Mouse (Mus musculus): ENCODE results near the gene Ptcd2.

Ptcd2 gene

GRCm38 (mm10) chr13:99305186-99305585, 39.3 kb downstream of the Ptcd2 start:
- no peak for DNase-seq (ENCODE audit: extremely low spot score, low spot score)

GRCm38 (mm10) chr13:99304365-99304764, 40.1 kb downstream of the Ptcd2 start:
- no peak for DNase-seq (ENCODE audit: extremely low spot score, low spot score)

GRCm38 (mm10) chr13:99303846-99304245, 40.7 kb downstream of the Ptcd2 start:
- no peak for DNase-seq (ENCODE audit: extremely low spot score, low spot score)

GRCm38 (mm10) chr13:99299921-99300320, 44.6 kb downstream of the Ptcd2 start:
- no peak for DNase-seq (ENCODE audit: extremely low spot score, low spot score)

- DNase-seq (ENCODE audit: extremely low spot score, low spot score) = no peak
These were observed 50.3 kb downstream of the Ptcd2 start for GRCm38 (mm10) chr13:99294176-99294575.

GRCm38 (mm10) chr13:99290766-99291165, 53.7 kb downstream of the Ptcd2 start:
- DNase-seq (ENCODE audit: extremely low spot score, low spot score) = no peak

GRCm38 (mm10) chr13:99287786-99288185, 56.7 kb downstream of the Ptcd2 start:
- no peak for DNase-seq (ENCODE audit: extremely low spot score, low spot score)

- DNase-seq (ENCODE audit: extremely low spot score, low spot score) = no peak
These were observed 57.3 kb downstream of the Ptcd2 start for GRCm38 (mm10) chr13:99287207-99287606.

- no peak for DNase-seq (ENCODE audit: extremely low spot score, low spot score)
These were observed 59.3 kb downstream of the Ptcd2 start for GRCm38 (mm10) chr13:99285241-99285640.

GRCm38 (mm10) chr13:99284400-99285160, 59.9 kb downstream of the Ptcd2 start:
- DNase-seq (ENCODE audit: extremely low spot score, low spot score) = no peak

GRCm38 (mm10) chr13:99283916-99284315, 60.6 kb downstream of the Ptcd2 start:
- no peak for DNase-seq (ENCODE audit: extremely low spot score, low spot score)

GRCm38 (mm10) chr13:99282961-99283360, 61.5 kb downstream of the Ptcd2 start:
- no peak for DNase-seq (ENCODE audit: extremely low spot score, low spot score)

- no peak for DNase-seq (ENCODE audit: extremely low spot score, low spot score)
These were observed 65.2 kb downstream of the Ptcd2 start for GRCm38 (mm10) chr13:99279351-99279750.

- no peak for DNase-seq (ENCODE audit: extremely low spot score, low spot score)
These were observed 66.0 kb downstream of the Ptcd2 start for GRCm38 (mm10) chr13:99278511-99278910.

- DNase-seq (ENCODE audit: extremely low spot score, low spot score) = no peak
These were observed 67.0 kb downstream of the Ptcd2 start for GRCm38 (mm10) chr13:99277521-99277920.

- DNase-seq (ENCODE audit: extremely low spot score, low spot score) = no peak
These were observed 72.5 kb downstream of the Ptcd2 start for GRCm38 (mm10) chr13:99272046-99272445.
